Mouse (Mus musculus) E14TG2a.4 (cell line): ENCODE measurements around the gene Kdelr1.

Source experiments
- CTCF ChIP-seq: conservative IDR thresholded peaks from 2 replicates; pipeline ENCODE4 v1.5.1; 2014; ENCODE audit warnings: low read length
- POU5F1 ChIP-seq: IDR thresholded peaks from 2 replicates; pipeline ENCODE4 v1.6.1; 2014; ENCODE audit warnings: low read length, borderline replicate concordance

GRCm38 (mm10) chr7:45917926-45918325, 45.4 kb downstream of the Kdelr1 start:
- TF ChIP-seq CTCF = no peak
- TF ChIP-seq POU5F1 = no peak
